Mouse (Mus musculus) ES-E14 (cell line): ENCODE results near the gene Ica1l. TPM values are rescaled to one million over a fixed set of nuclear protein-coding genes. Genes with fewer than 3 reads are reported as not detected.
A peak's percentile ranks its signal among the peaks of the same experiment; 100 is the strongest.
"Not testable (repeated sequence)": the region's sequence is repeated elsewhere in the genome, so short reads cannot be mapped to it uniquely, and the experiment has no call there.

Source experiments
- DNase-seq: peaks from one replicate; pipeline ENCODE4 v3.0.0-alpha.2; 2013; ENCODE audit warnings: low read depth, low spot score
- H3K27ac ChIP-seq: 2 replicates; pipeline ENCODE4 v1.5.1; 2012; ENCODE audit warnings: low read depth, mild to moderate bottlenecking, low read length, moderate library complexity, mixed read lengths; ENCODE audit not compliant: poor library complexity, insufficient read depth, severe bottlenecking
- H3K36me3 ChIP-seq: 2 replicates; pipeline ENCODE4 v1.6.1; 2012; ENCODE audit warnings: mild to moderate bottlenecking, low read length, moderate library complexity, mixed read lengths; ENCODE audit not compliant: control insufficient read depth, poor library complexity, insufficient read depth, severe bottlenecking
- H3K4me1 ChIP-seq, 2 experiments: fragments of 150-350 bp in 1 of 2; sonication (generic) in 1 of 2; 2 replicates each; pipeline ENCODE4 v1.6.1; 2012; ENCODE audit warnings: low read length in 2 of 2, mild to moderate bottlenecking in 1 of 2, mixed read lengths in 1 of 2; ENCODE audit not compliant: control insufficient read depth in 2 of 2, insufficient read depth in 2 of 2, poor library complexity in 1 of 2
- H3K4me3 ChIP-seq, 2 experiments: fragments of 150-350 bp in 1 of 2; sonication (generic) in 1 of 2; 2 replicates each; pipeline ENCODE4 v1.5.1; 2012; ENCODE audit warnings: low read length in 2 of 2, low read depth in 1 of 2, mild to moderate bottlenecking in 1 of 2, mixed read lengths in 1 of 2; ENCODE audit not compliant: insufficient read depth in 1 of 2, poor library complexity in 1 of 2, severe bottlenecking in 1 of 2
- H3K9ac ChIP-seq: 2 replicates; pipeline ENCODE4 v1.6.1; 2012; ENCODE audit warnings: low read depth, mild to moderate bottlenecking, low read length, mixed read lengths; ENCODE audit not compliant: poor library complexity, insufficient read depth, severe bottlenecking
- H3K9me3 ChIP-seq: fragments of 150-350 bp; sonication (generic); 2 replicates; pipeline ENCODE4 v1.6.1; 2012; ENCODE audit warnings: low read depth, mild to moderate bottlenecking, low read length; ENCODE audit not compliant: control insufficient read depth, insufficient read depth
- CHD2 ChIP-seq: IDR thresholded peaks from 2 replicates; pipeline ENCODE4 v1.6.1; 2014; ENCODE audit warnings: mild to moderate bottlenecking, low read depth, low read length, inconsistent platforms
- HCFC1 ChIP-seq: IDR thresholded peaks from 2 replicates; pipeline ENCODE4 v1.6.1; 2012; ENCODE audit warnings: low read length, inconsistent platforms, borderline replicate concordance; ENCODE audit not compliant: insufficient read depth
- MAFK ChIP-seq: IDR thresholded peaks from 2 replicates; pipeline ENCODE4 v1.6.1; 2014; ENCODE audit warnings: mild to moderate bottlenecking, low read depth, low read length, inconsistent platforms; ENCODE audit not compliant: insufficient read depth
- ZC3H11A ChIP-seq: IDR thresholded peaks from 2 replicates; pipeline ENCODE4 v1.6.1; 2012; ENCODE audit warnings: low read depth, mild to moderate bottlenecking, inconsistent platforms, low read length, borderline replicate concordance
- ZNF384 ChIP-seq: IDR thresholded peaks from 2 replicates; pipeline ENCODE4 v1.6.1; 2012; ENCODE audit warnings: low read depth, low read length, inconsistent platforms
- in situ Hi-C, 2 experiments: fragments of 600-800 bp; cut with MboI; formaldehyde crosslinking; loops; one replicate each; pipeline ENCODE4 v1.15.1; 2025; ENCODE audit warnings: low sequenced_read_pairs in 2 of 2, inconsistent platforms in 1 of 2; ENCODE audit not compliant: unreplicated experiment in 2 of 2
- total RNA-seq: library from RNA; depleted of rRNA; stranded (reverse); fragments of 300-350 nt; gene quantifications from 2 replicates; pipeline ENCODE4 v1.2.3, GENCODE M21; 2012

Gene Ica1l
- total RNA-seq, 1 experiment, result 1.3 TPM

GRCm38 (mm10) chr1:60056310-60056709 is 13.3 kb upstream of the Ica1l start:
- H3K27ac ChIP-seq, result no peak overlapping the region
- in situ Hi-C loops, result no loop called here
- no peak overlapping the region for H3K9ac ChIP-seq
- DNase-seq, result no peak
- no peaks in the 10 kb centered on the region for H3K9me3 ChIP-seq
- no peak for TF ChIP-seq ZNF384
- TF ChIP-seq ZC3H11A, result no peak
- no peak for TF ChIP-seq HCFC1
- TF ChIP-seq CHD2, result no peak
- TF ChIP-seq MAFK, result no peak
- H3K36me3 ChIP-seq, result no peaks in the 10 kb centered on the region
- H3K4me1 ChIP-seq, result no peaks in the 10 kb centered on the region; a peak in 1 of 4 replicates
- H3K4me3 ChIP-seq, result no peak overlapping the region

- no peak for DNase-seq
Measured at GRCm38 (mm10) chr1:60054659-60055058, 11.7 kb upstream of the Ica1l start.

GRCm38 (mm10) chr1:60047481-60047880 is 4.5 kb upstream of the Ica1l start:
- in situ Hi-C loops, H3K9me3 ChIP-seq, H3K4me3 ChIP-seq, H3K9ac ChIP-seq, H3K4me1 ChIP-seq, H3K27ac ChIP-seq, H3K36me3 ChIP-seq, DNase-seq: not testable (repeated sequence)

More at GRCm38 (mm10) chr1:60054659-60055058, 11.7 kb upstream of the Ica1l start:
- TF ChIP-seq ZNF384 (no peak), MAFK (no peak), ZC3H11A (peak; percentile 11; the same call in 1 of the 2 replicates), CHD2 (no peak), HCFC1 (no peak)
- H3K4me1 ChIP-seq, result no peaks in the 10 kb centered on the region; a peak in 1 of 4 replicates
- in situ Hi-C loops, result no loop called here
- H3K9me3 ChIP-seq, result no peaks in the 10 kb centered on the region
- no peak overlapping the region for H3K4me3 ChIP-seq
- H3K36me3 ChIP-seq, result no peaks in the 10 kb centered on the region
- no peak overlapping the region for H3K27ac ChIP-seq
- H3K9ac ChIP-seq, result no peak overlapping the region

- no peak for TF ChIP-seq MAFK
- no peak for TF ChIP-seq HCFC1
- TF ChIP-seq ZC3H11A, result no peak
- no peak for TF ChIP-seq CHD2
- no peak for TF ChIP-seq ZNF384
- Histone ChIP-seq H3K4me3 (no peak overlapping the region), H3K9me3 (no peaks in the 10 kb centered on the region), H3K36me3 (no peaks in the 10 kb centered on the region), H3K9ac (no peak overlapping the region), H3K4me1 (no peaks in the 10 kb centered on the region), H3K27ac (no peak overlapping the region)
- DNase-seq, result no peak
- in situ Hi-C loops, result no loop called here
Measured at GRCm38 (mm10) chr1:60044595-60044994, 1.6 kb upstream of the Ica1l start.

GRCm38 (mm10) chr1:60042398-60042795 is 587 bp downstream of the Ica1l start:
- Histone ChIP-seq H3K4me3 (peak overlapping the region; percentile 76 to 80), H3K9me3 (no peaks in the 10 kb centered on the region), H3K4me1 (no peaks in the 10 kb centered on the region), H3K36me3 (no peaks in the 10 kb centered on the region), H3K27ac (no peak overlapping the region), H3K9ac (peak overlapping the region; percentile 80)
- no peak for TF ChIP-seq HCFC1
- TF ChIP-seq ZNF384, result no peak
- TF ChIP-seq CHD2, result no peak
- no peak for DNase-seq
- in situ Hi-C loops, result no loop called here
